Mouse (Mus musculus) forebrain, embryonic 13.5 days (tissue): ENCODE measurements around the gene Ric3. TPM values are rescaled to one million over a fixed set of nuclear protein-coding genes. Genes with fewer than 3 reads are reported as not detected.
A peak's percentile ranks its signal among the peaks of the same experiment; 100 is the strongest.
"Not testable (repeated sequence)": the region's sequence is repeated elsewhere in the genome, so short reads cannot be mapped to it uniquely, and the experiment has no call there.

ENCODE experiments used
- ATAC-seq: fragments of 200-750 bp; cut with Nextera tagmentation; 2 replicates; pipeline ENCODE4 v1.8.0; 2017
- H3K27ac ChIP-seq: fragments of 300-500 bp; sonication (generic); 2 replicates; pipeline ENCODE4 v1.5.1; 2015; ENCODE audit warnings: inconsistent platforms, mild to moderate bottlenecking, moderate library complexity
- H3K27me3 ChIP-seq: fragments of 300-500 bp; sonication (generic); 2 replicates; pipeline ENCODE4 v1.6.1; 2015; ENCODE audit warnings: mild to moderate bottlenecking, inconsistent platforms
- H3K36me3 ChIP-seq: fragments of 300-500 bp; sonication (generic); 2 replicates; pipeline ENCODE4 v1.6.1; 2015; ENCODE audit warnings: mild to moderate bottlenecking, inconsistent platforms; ENCODE audit not compliant: poor library complexity, severe bottlenecking
- H3K4me1 ChIP-seq: fragments of 300-500 bp; sonication (generic); 2 replicates; pipeline ENCODE4 v1.6.1; 2015; ENCODE audit warnings: inconsistent platforms
- H3K4me2 ChIP-seq: fragments of 300-500 bp; sonication (generic); 2 replicates; pipeline ENCODE4 v1.6.1; 2015; ENCODE audit warnings: inconsistent platforms, mild to moderate bottlenecking, moderate library complexity
- H3K4me3 ChIP-seq: fragments of 300-500 bp; sonication (generic); 2 replicates; pipeline ENCODE4 v1.5.1; 2015; ENCODE audit warnings: mild to moderate bottlenecking, inconsistent platforms
- H3K9ac ChIP-seq: fragments of 300-500 bp; sonication (generic); 2 replicates; pipeline ENCODE4 v1.6.1; 2015; ENCODE audit warnings: mild to moderate bottlenecking, inconsistent platforms
- H3K9me3 ChIP-seq: fragments of 300-500 bp; sonication (generic); replicated peaks from 2 replicates; pipeline ENCODE4 v1.6.1; 2016; ENCODE audit warnings: inconsistent platforms
- WGBS: fragments of 180-500 bp; shearing (Covaris S2); methylation state at CpG from one replicate; pipeline ENCODE4 v1.1.7; 2015; 5-methylcytosine and 5-hydroxymethylcytosine counted together
- polyA plus RNA-seq: library from polyadenylated mRNA; unstranded; fragments of >200 nt; fragmentation: Nextera tagmentation; extraction: Ambion mirVana; gene quantifications from 2 replicates; pipeline ENCODE4 v1.2.1, GENCODE M21; 2015

Gene Ric3
- polyA plus RNA-seq, 1 experiment from 2014 or later, result 23.2 TPM

DNA sequence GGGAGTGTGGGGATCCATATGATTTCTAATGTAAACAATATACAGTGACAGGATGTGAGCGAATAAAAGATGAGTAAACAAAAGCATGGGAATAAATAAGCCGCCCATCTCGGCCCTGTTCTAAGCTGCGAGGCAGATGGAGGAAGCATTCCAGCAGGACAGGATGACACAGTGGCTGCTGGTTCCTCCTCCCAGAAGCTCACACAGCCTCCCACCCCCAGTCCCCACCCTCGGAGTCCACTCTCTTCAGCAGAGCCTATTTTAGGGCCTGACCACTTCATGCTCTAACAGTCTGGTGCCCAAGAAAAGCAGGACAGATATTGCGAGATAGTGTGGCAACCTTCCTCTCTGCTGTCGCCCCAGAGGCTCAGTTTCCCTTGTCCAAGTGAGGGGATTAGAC lies 14.1 kb upstream of the Ric3 start:
- no peaks in the 10 kb centered on the region; the same call in 1 of the 2 replicates for H3K4me1 ChIP-seq
- no peak overlapping the region for H3K4me3 ChIP-seq
- no peak overlapping the region for H3K4me2 ChIP-seq
- peaks cover 32% of the 10 kb centered on the region for H3K27me3 ChIP-seq
- H3K27ac ChIP-seq, result no peak overlapping the region
- WGBS, result 84% methylated on average over 7 of the region's 7 CpGs
- H3K9me3 ChIP-seq, result no peaks in the 10 kb centered on the region
- no peak for ATAC-seq
- H3K36me3 ChIP-seq, result no peaks in the 10 kb centered on the region
- H3K9ac ChIP-seq, result no peak overlapping the region

DNA sequence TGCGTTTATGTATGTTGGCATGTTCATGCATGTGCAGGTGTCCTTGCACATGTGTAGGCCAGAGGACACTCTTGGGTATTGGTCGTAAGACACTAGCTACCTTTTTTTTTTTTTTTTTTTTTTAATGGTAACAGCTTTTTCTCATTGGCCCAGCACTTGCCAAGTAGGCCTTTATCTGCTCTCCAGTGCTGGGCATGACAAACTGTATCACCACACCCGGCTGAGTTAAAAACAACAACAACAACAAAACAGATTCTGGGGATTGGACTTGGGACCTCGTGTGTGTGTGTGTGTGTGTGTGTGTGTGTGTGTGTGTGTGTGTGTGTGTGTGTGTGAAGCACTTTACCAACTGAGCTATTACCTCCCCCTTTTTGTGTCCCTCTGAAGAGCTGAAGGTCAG lies 13.5 kb upstream of the Ric3 start:
- Histone ChIP-seq H3K36me3 (no peaks in the 10 kb centered on the region), H3K9ac (no peak overlapping the region), H3K27me3 (peaks cover 27% of the 10 kb centered on the region), H3K4me3 (no peak overlapping the region), H3K4me1 (no peaks in the 10 kb centered on the region; the same call in 1 of the 2 replicates), H3K9me3 (no peaks in the 10 kb centered on the region), H3K4me2 (no peak overlapping the region), H3K27ac (no peak overlapping the region)
- no peak for ATAC-seq
- 81% methylated on average over 4 of the region's 4 CpGs for WGBS

DNA sequence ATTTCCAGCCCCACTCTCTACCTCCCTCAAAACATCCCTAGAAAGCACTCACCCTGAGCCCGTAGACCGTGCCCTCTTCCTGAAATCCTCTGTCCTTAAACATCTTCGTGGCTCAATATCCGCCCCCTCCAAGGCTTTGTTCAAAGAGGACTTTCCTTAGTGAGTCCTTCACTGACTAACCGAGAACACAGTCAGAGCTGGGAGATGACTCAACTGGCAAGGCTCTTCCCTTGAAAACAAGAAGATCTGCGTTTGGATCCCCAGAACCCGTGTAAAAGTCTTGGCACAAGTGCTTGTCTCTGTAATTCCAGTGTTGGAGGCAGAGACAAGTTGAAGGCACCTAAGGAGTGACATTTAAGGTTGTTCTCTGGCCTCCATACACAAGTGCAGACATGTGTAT lies 11.2 kb upstream of the Ric3 start:
- no peaks in the 10 kb centered on the region for H3K36me3 ChIP-seq
- WGBS, result no CpG with 5 or more reads among the region's 7 CpGs
- no peak for ATAC-seq
- no peak overlapping the region for H3K4me3 ChIP-seq
- no peak overlapping the region for H3K27ac ChIP-seq
- peaks cover 6% of the 10 kb centered on the region; the same call in 1 of the 2 replicates for H3K27me3 ChIP-seq
- H3K4me1 ChIP-seq, result no peaks in the 10 kb centered on the region; the same call in 1 of the 2 replicates
- H3K9me3 ChIP-seq, result no peaks in the 10 kb centered on the region
- H3K4me2 ChIP-seq, result no peak overlapping the region
- no peak overlapping the region for H3K9ac ChIP-seq

DNA sequence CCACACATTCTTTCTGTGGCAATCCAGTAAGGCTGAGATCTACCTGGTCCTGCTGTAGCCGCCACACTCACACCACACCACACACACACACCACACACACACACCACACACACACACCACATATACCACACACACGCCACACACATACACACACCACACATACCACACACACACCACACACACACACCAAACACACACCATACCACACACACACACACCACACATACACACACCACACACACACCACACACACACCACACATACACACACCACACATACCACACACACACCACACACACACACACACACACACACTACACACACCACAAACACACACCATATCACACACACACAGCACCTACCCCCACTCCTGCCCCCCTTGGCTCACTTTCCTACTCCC lies 8.2 kb upstream of the Ric3 start:
- H3K27ac ChIP-seq, H3K4me2 ChIP-seq, H3K9ac ChIP-seq, H3K9me3 ChIP-seq, H3K27me3 ChIP-seq, H3K4me1 ChIP-seq, H3K4me3 ChIP-seq, H3K36me3 ChIP-seq, ATAC-seq: not testable (repeated sequence)
- WGBS, result no CpG with 5 or more reads among the region's 2 CpGs

DNA sequence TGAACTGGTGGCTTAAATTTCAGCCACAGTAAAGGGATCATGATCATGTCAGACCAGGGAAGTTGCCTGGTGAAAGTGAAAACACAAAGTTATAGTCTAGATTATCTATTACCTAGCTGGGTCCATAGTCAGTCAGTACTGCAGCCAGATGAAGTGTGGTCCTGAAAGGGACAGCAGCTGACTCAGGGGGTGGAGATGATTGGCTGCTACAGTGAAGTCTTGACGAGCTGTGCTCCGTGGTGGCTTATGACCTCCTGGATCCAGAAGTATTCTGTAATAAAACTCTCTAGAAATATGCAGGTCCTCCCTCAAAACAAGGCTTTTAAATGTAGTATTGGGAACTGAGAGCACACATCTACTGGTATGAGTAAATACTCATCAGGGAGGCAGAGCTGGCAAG lies 3.8 kb upstream of the Ric3 start:
- Histone ChIP-seq H3K4me1 (peaks cover 12% of the 10 kb centered on the region), H3K9ac (no peak overlapping the region), H3K27ac (no peak overlapping the region), H3K9me3 (no peaks in the 10 kb centered on the region), H3K36me3 (no peaks in the 10 kb centered on the region), H3K4me2 (no peak overlapping the region), H3K4me3 (no peak overlapping the region), H3K27me3 (peaks cover 19% of the 10 kb centered on the region)
- ATAC-seq, result no peak
- 37% methylated on average over 2 of the region's 2 CpGs for WGBS

DNA sequence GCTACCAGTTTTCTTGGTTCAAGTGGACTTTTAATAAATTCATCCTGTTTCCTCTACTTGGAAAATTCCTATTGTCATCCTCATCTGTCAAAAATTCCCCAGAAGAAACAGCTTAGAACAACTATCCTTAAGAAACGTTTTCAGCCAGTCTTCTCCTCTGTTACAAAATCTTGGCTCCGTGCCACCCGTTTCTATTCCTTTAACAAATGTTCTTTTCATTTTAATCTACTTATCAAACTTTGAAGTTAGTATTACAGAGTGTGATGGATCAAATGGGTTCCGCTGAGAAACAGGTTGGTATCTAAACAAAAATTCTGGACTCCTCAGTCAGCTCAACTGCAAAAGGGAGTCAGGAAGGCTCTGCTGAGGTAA lies 668 bp upstream of the Ric3 start:
- no peaks in the 10 kb centered on the region for H3K9me3 ChIP-seq
- peaks cover 15% of the 10 kb centered on the region for H3K4me1 ChIP-seq
- H3K9ac ChIP-seq, result no peak overlapping the region
- no peak overlapping the region for H3K4me3 ChIP-seq
- peaks cover 16% of the 10 kb centered on the region for H3K27me3 ChIP-seq
- no peak for ATAC-seq
- H3K4me2 ChIP-seq, result peak overlapping the region; percentile 63
- no peak overlapping the region for H3K27ac ChIP-seq
- 78% methylated on average over 4 of the region's 4 CpGs for WGBS
- H3K36me3 ChIP-seq, result no peaks in the 10 kb centered on the region

DNA sequence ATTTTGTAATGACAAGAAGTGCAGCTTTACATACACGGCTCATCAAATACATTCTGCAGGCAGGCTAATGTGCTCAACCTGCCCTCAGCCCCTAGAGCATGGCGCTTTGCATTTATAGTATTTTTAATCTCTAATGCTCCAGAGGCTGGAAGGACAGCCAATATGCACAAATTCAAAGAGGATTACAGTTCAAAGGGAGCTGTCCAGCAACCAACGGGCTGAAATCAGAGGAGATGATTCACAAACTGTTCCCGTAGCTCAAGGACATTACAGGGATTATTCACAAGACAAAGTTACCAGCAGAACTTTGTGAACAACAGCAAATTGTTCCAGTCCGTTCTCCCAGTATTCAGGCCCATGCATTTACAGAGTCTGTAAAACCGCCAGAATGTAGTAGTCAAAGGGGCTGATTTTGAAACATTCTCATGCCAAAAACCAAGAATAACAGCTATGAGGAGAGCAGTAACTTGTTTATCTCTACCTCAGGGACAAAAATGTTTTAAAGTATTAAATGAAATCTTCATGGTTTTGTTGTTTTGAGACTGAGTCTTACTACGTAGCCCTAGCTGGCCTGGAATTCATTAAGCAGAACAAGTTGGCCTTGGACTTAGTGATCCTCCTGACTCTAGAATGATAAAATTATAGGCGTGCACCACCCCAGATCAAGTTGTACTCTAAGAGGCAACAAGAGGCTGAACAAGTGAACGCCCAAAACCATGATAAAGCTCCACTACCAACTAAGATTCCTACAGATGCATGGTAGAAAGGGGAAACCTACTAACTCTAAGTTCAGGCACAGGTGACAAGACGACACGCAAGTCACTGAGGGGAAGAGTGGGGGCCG lies 640 bp downstream of the Ric3 start:
- H3K27ac ChIP-seq, result no peak overlapping the region
- H3K4me3 ChIP-seq, result peak overlapping the region; percentile 72
- no peaks in the 10 kb centered on the region for H3K36me3 ChIP-seq
- H3K9me3 ChIP-seq, result no peaks in the 10 kb centered on the region
- ATAC-seq, result peak; percentile 34; the same call in 1 of the 2 replicates
- peaks cover 13% of the 10 kb centered on the region; the same call in 1 of the 2 replicates for H3K27me3 ChIP-seq
- 17% methylated on average over 12 of the region's 12 CpGs for WGBS
- peaks cover 15% of the 10 kb centered on the region for H3K4me1 ChIP-seq
- H3K9ac ChIP-seq, result peak overlapping the region; percentile 81
- peak overlapping the region; percentile 63 for H3K4me2 ChIP-seq

DNA sequence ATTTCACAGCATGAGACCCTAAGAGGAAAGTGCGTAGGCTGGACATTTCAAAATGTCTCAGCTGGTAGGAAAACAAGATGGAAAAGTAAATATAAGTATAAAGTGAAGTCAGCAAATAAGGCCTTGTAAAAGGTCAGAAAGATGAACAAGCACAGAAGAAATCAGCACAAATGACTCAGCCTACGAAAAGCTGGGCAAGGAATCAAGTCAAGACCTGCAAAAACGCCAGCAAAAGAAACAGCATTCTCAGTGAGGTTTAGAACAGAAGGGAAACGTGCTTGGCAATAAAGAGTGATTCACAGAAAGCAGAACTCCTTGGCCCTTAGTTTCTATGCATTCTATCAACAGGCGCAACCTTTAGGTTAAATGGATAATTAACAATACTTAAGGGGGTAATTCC lies 10.8 kb downstream of the Ric3 start:
- Histone ChIP-seq H3K27ac (no peak overlapping the region), H3K9ac (no peak overlapping the region), H3K36me3 (no peaks in the 10 kb centered on the region), H3K9me3 (no peaks in the 10 kb centered on the region), H3K4me2 (no peak overlapping the region), H3K4me3 (no peak overlapping the region), H3K27me3 (no peaks in the 10 kb centered on the region), H3K4me1 (no peaks in the 10 kb centered on the region)
- 79% methylated on average over 5 of the region's 5 CpGs for WGBS
- ATAC-seq, result no peak

DNA sequence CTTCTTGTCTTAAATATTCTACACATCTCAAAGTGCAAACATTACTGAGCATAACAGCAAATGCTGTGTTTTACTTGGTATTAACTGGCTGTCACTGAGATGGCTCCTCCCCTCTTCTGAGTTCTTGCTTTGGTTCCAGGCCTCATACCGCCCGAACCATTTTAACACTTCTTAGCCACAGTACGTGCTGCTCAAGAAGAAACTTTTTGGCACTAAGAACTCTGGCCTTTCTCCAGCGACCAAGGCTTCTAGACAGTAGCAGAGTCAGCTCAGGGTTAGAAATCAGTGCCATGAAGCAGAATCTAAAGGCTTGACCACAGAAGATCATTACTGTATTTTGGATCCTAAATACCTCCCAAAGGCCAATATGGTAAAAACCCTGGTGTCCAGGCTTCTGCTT lies 13.5 kb downstream of the Ric3 start:
- no peak for ATAC-seq
- Histone ChIP-seq H3K9ac (no peak overlapping the region), H3K27ac (no peak overlapping the region), H3K36me3 (no peaks in the 10 kb centered on the region), H3K9me3 (no peaks in the 10 kb centered on the region), H3K4me2 (no peak overlapping the region), H3K4me3 (no peak overlapping the region), H3K27me3 (no peaks in the 10 kb centered on the region), H3K4me1 (no peaks in the 10 kb centered on the region)
- 90% methylated on average over 4 of the region's 4 CpGs for WGBS

DNA sequence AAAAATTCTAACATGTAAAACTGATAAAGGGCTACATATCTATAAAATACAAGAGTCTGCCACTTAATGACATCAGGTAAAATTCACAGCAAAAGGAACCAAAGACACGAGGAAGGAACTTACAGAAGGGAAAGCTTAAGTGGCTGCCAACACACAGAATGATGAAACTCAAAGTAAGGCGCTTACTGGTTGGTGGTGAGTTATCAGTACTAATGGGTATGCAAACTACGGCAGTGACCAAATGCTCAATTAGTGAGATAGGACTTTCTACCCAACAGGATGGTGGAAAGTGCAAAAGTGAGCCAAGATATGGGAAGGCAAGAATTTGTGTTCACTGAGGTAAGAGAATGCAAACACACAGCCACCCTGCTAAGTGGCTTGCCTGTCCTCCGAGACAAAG lies 23.6 kb downstream of the Ric3 start:
- Histone ChIP-seq H3K9ac (no peak overlapping the region), H3K27ac (no peak overlapping the region), H3K36me3 (0 out of 2 replicates have a peak, but pooled peaks cover 9% of the 10 kb centered on the region), H3K4me2 (no peak overlapping the region), H3K4me3 (no peak overlapping the region), H3K4me1 (no peaks in the 10 kb centered on the region), H3K27me3 (no peaks in the 10 kb centered on the region), H3K9me3 (no peaks in the 10 kb centered on the region)
- no peak for ATAC-seq
- WGBS, result 90% methylated on average over 4 of the region's 4 CpGs

DNA sequence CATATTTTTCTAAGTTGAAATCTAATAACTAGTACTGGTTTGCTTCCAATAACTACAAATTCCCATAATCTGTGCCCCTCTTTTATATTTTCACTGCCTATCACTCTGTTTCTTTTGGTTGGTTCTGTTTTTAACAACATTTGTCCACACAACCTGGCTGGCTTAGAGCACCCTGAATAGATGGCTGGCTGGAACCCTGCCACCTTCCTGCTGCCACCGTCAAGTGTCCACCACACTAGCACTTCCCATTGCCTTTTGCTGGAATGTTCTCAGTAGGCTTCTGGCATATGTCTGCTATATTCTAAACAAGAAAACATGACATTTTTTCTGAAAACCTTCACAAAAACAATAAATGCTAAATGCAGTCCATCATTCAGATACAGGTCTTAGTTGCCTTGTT lies 32.3 kb downstream of the Ric3 start:
- H3K36me3 ChIP-seq, result peaks cover 17% of the 10 kb centered on the region; the same call in 1 of the 2 replicates
- no peaks in the 10 kb centered on the region for H3K9me3 ChIP-seq
- ATAC-seq, result no peak
- no peaks in the 10 kb centered on the region for H3K27me3 ChIP-seq
- no peak overlapping the region for H3K4me3 ChIP-seq
- H3K4me1 ChIP-seq, result no peaks in the 10 kb centered on the region
- H3K27ac ChIP-seq, result no peak overlapping the region
- no peak overlapping the region for H3K9ac ChIP-seq
- H3K4me2 ChIP-seq, result no peak overlapping the region
- WGBS, result 85% methylated on average over 1 of the region's 1 CpGs

DNA sequence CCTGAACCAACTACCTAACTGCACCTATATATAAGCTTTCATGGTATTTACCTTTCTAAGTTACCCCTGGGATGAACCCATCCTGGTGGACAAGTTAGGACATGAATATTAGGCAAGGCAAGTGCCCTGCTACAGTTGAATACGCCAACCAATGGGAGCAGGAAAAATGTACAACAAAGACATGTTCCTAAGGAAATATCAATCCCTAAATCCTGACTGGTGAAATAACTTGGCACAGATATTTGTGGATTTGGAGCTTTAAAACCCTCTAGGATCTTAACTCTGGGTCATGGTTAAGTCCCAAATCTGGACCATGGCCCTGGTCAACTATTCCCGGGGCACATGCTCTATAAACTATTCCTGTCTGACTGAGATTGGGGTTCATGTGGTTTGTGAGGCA lies 37.3 kb downstream of the Ric3 start:
- no peaks in the 10 kb centered on the region for H3K4me1 ChIP-seq
- H3K9ac ChIP-seq, result no peak overlapping the region
- no peak for ATAC-seq
- H3K4me3 ChIP-seq, result no peak overlapping the region
- H3K4me2 ChIP-seq, result no peak overlapping the region
- no peaks in the 10 kb centered on the region for H3K9me3 ChIP-seq
- H3K27ac ChIP-seq, result no peak overlapping the region
- WGBS, result 95% methylated on average over 2 of the region's 2 CpGs
- H3K36me3 ChIP-seq, result peaks cover 13% of the 10 kb centered on the region; the same call in 1 of the 2 replicates
- H3K27me3 ChIP-seq, result no peaks in the 10 kb centered on the region

DNA sequence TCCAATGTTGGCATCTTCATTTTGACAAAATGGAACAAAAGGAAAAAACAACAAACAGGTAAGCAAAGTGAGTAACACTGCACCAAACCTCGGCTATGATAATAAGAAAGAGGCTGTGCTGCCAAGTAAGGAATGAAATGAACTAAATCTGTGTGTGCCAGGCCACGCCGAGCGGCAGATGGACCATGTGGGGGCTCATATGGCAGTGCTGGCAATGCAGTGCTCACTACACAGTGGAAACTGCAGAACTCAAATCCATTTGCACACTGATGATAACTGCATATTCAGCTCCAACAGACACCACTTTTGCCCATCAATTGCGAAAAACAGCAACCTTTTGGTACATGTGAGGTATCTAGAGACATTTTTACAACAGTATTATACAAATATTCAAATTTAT lies 43.7 kb downstream of the Ric3 start:
- Histone ChIP-seq H3K27me3 (no peaks in the 10 kb centered on the region), H3K36me3 (peaks cover 9% of the 10 kb centered on the region; the same call in 1 of the 2 replicates), H3K4me1 (no peaks in the 10 kb centered on the region), H3K4me3 (no peak overlapping the region), H3K27ac (peak overlapping the region; percentile 26), H3K9me3 (no peaks in the 10 kb centered on the region), H3K4me2 (no peak overlapping the region), H3K9ac (no peak overlapping the region)
- WGBS, result 85% methylated on average over 5 of the region's 5 CpGs
- peak; percentile 92 for ATAC-seq
